Mouse (Mus musculus) neural tube, embryonic 12.5 days (tissue): ENCODE results near the gene Ap1ar. TPM values are rescaled to one million over a fixed set of nuclear protein-coding genes. Genes with fewer than 3 reads are reported as not detected.
A peak's percentile ranks its signal among the peaks of the same experiment; 100 is the strongest.

ENCODE experiments used
- ATAC-seq: fragments of 200-750 bp; cut with Nextera tagmentation; 2 replicates; pipeline ENCODE4 v1.8.0; 2017; ENCODE audit warnings: low read depth, mild to moderate bottlenecking, moderate TSS enrichment, moderate library complexity; ENCODE audit not compliant: low FRiP score
- H3K27ac ChIP-seq: fragments of 300-500 bp; sonication (generic); 2 replicates; pipeline ENCODE4 v1.5.1; 2016
- H3K27me3 ChIP-seq: fragments of 300-500 bp; sonication (generic); replicated peaks from 2 replicates; pipeline ENCODE4 v1.6.1; 2016; ENCODE audit warnings: mild to moderate bottlenecking
- H3K36me3 ChIP-seq: fragments of 300-500 bp; sonication (generic); 2 replicates; pipeline ENCODE4 v1.6.1; 2016; ENCODE audit warnings: mild to moderate bottlenecking
- H3K4me1 ChIP-seq: fragments of 300-500 bp; sonication (generic); 2 replicates; pipeline ENCODE4 v1.6.1; 2016
- H3K4me2 ChIP-seq: fragments of 300-500 bp; sonication (generic); replicated peaks from 2 replicates; pipeline ENCODE4 v1.6.1; 2016; ENCODE audit warnings: mild to moderate bottlenecking
- H3K4me3 ChIP-seq: fragments of 300-500 bp; sonication (generic); 2 replicates; pipeline ENCODE4 v1.5.1; 2016
- H3K9ac ChIP-seq: fragments of 300-500 bp; sonication (generic); 2 replicates; pipeline ENCODE4 v1.6.1; 2016; ENCODE audit warnings: mild to moderate bottlenecking
- H3K9me3 ChIP-seq: fragments of 300-500 bp; sonication (generic); 2 replicates; pipeline ENCODE4 v1.6.1; 2016; ENCODE audit warnings: mild to moderate bottlenecking
- WGBS: fragments of 180-500 bp; shearing (Covaris S2); methylation state at CpG from one replicate; pipeline ENCODE4 v1.1.7; 2016; 5-methylcytosine and 5-hydroxymethylcytosine counted together
- polyA plus RNA-seq: library from polyadenylated mRNA; unstranded; fragments of >200 nt; fragmentation: Nextera tagmentation; extraction: Ambion mirVana; gene quantifications from 2 replicates; pipeline ENCODE4 v1.2.1, GENCODE M21; 2016

The Ap1ar gene
- polyA plus RNA-seq, 1 experiment from 2014 or later: 93.6 TPM

- ATAC-seq: no peak
- H3K9ac ChIP-seq: no peak overlapping the region
- no peaks in the 10 kb centered on the region for H3K9me3 ChIP-seq
- no peaks in the 10 kb centered on the region for H3K27me3 ChIP-seq
- H3K36me3 ChIP-seq: no peaks in the 10 kb centered on the region
- H3K4me2 ChIP-seq: no peak overlapping the region
- no peaks in the 10 kb centered on the region for H3K4me1 ChIP-seq
- H3K4me3 ChIP-seq: no peak overlapping the region
- 90% methylated on average over 11 of the region's 11 CpGs for WGBS
- no peak overlapping the region for H3K27ac ChIP-seq
Measured at GRCm38 (mm10) chr3:127861340-127861739, 24.0 kb upstream of the Ap1ar start.

- WGBS: 23% methylated on average over 15 of the region's 15 CpGs
- Histone ChIP-seq H3K27ac (no peak overlapping the region), H3K4me3 (no peak overlapping the region), H3K4me2 (peak overlapping the region; percentile 39), H3K9ac (no peak overlapping the region), H3K4me1 (peaks cover 8% of the 10 kb centered on the region; the same call in 1 of the 2 replicates), H3K9me3 (no peaks in the 10 kb centered on the region), H3K27me3 (no peaks in the 10 kb centered on the region), H3K36me3 (no peaks in the 10 kb centered on the region)
- peak; percentile 92 for ATAC-seq
Measured at GRCm38 (mm10) chr3:127853431-127854206, 16.3 kb upstream of the Ap1ar start.

GRCm38 (mm10) chr3:127852722-127853121 is 15.4 kb upstream of the Ap1ar start:
- Histone ChIP-seq H3K9ac (no peak overlapping the region), H3K27me3 (no peaks in the 10 kb centered on the region), H3K4me2 (no peak overlapping the region), H3K36me3 (no peaks in the 10 kb centered on the region), H3K27ac (no peak overlapping the region), H3K4me1 (peaks cover 8% of the 10 kb centered on the region; the same call in 1 of the 2 replicates), H3K9me3 (no peaks in the 10 kb centered on the region), H3K4me3 (no peak overlapping the region)
- WGBS: 76% methylated on average over 9 of the region's 9 CpGs
- ATAC-seq: no peak

- Histone ChIP-seq H3K27ac (no peak overlapping the region), H3K9ac (no peak overlapping the region), H3K4me2 (no peak overlapping the region), H3K36me3 (no peaks in the 10 kb centered on the region), H3K4me3 (no peak overlapping the region), H3K4me1 (peaks cover 8% of the 10 kb centered on the region; the same call in 1 of the 2 replicates), H3K27me3 (no peaks in the 10 kb centered on the region), H3K9me3 (no peaks in the 10 kb centered on the region)
- 65% methylated on average over 9 of the region's 9 CpGs for whole genome bisulfite sequencing
- ATAC-seq: no peak
Measured at GRCm38 (mm10) chr3:127850776-127851646, 13.7 kb upstream of the Ap1ar start.

GRCm38 (mm10) chr3:127849922-127850321 is 12.6 kb upstream of the Ap1ar start:
- Histone ChIP-seq H3K4me3 (no peak overlapping the region), H3K27me3 (no peaks in the 10 kb centered on the region), H3K27ac (no peak overlapping the region), H3K9me3 (no peaks in the 10 kb centered on the region), H3K4me1 (peaks cover 8% of the 10 kb centered on the region; the same call in 1 of the 2 replicates), H3K9ac (no peak overlapping the region), H3K36me3 (no peaks in the 10 kb centered on the region), H3K4me2 (no peak overlapping the region)
- 74% methylated on average over 5 of the region's 5 CpGs for WGBS
- ATAC-seq: no peak

- ATAC-seq: no peak
- WGBS: 91% methylated on average over 11 of the region's 11 CpGs
- no peaks in the 10 kb centered on the region for H3K27me3 ChIP-seq
- no peaks in the 10 kb centered on the region for H3K4me1 ChIP-seq
- H3K9me3 ChIP-seq: no peaks in the 10 kb centered on the region
- H3K27ac ChIP-seq: no peak overlapping the region
- H3K4me2 ChIP-seq: no peak overlapping the region
- no peak overlapping the region for H3K4me3 ChIP-seq
- no peak overlapping the region for H3K9ac ChIP-seq
- H3K36me3 ChIP-seq: no peaks in the 10 kb centered on the region
Measured at GRCm38 (mm10) chr3:127848088-127848808, 10.9 kb upstream of the Ap1ar start.

- 86% methylated on average over 5 of the region's 5 CpGs for WGBS
- ATAC-seq: no peak
- H3K9me3 ChIP-seq: no peaks in the 10 kb centered on the region
- H3K9ac ChIP-seq: no peak overlapping the region
- no peak overlapping the region for H3K4me2 ChIP-seq
- no peaks in the 10 kb centered on the region for H3K36me3 ChIP-seq
- no peaks in the 10 kb centered on the region for H3K4me1 ChIP-seq
- no peak overlapping the region for H3K27ac ChIP-seq
- no peaks in the 10 kb centered on the region for H3K27me3 ChIP-seq
- H3K4me3 ChIP-seq: no peak overlapping the region
Measured at GRCm38 (mm10) chr3:127843941-127844327, 6.6 kb upstream of the Ap1ar start.

GRCm38 (mm10) chr3:127843324-127843940 is 6.1 kb upstream of the Ap1ar start:
- Histone ChIP-seq H3K9me3 (no peaks in the 10 kb centered on the region), H3K4me3 (no peak overlapping the region), H3K4me2 (no peak overlapping the region), H3K4me1 (no peaks in the 10 kb centered on the region; the same call in 1 of the 2 replicates), H3K36me3 (no peaks in the 10 kb centered on the region), H3K27ac (no peak overlapping the region), H3K9ac (no peak overlapping the region), H3K27me3 (no peaks in the 10 kb centered on the region)
- no peak for ATAC-seq
- WGBS: 90% methylated on average over 2 of the region's 2 CpGs

GRCm38 (mm10) chr3:127841926-127842325 is 4.6 kb upstream of the Ap1ar start:
- H3K4me3 ChIP-seq: no peak overlapping the region
- H3K27me3 ChIP-seq: no peaks in the 10 kb centered on the region
- no peak overlapping the region for H3K27ac ChIP-seq
- H3K9me3 ChIP-seq: no peaks in the 10 kb centered on the region
- no peak for ATAC-seq
- H3K4me1 ChIP-seq: peaks cover 3% of the 10 kb centered on the region; the same call in 1 of the 2 replicates
- no peak overlapping the region for H3K4me2 ChIP-seq
- 76% methylated on average over 8 of the region's 8 CpGs for WGBS
- H3K9ac ChIP-seq: no peak overlapping the region
- H3K36me3 ChIP-seq: no peaks in the 10 kb centered on the region

- peaks cover 20% of the 10 kb centered on the region for H3K4me1 ChIP-seq
- no peaks in the 10 kb centered on the region for H3K27me3 ChIP-seq
- peak overlapping the region; percentile 82; the same call in 1 of the 2 replicates for H3K27ac ChIP-seq
- H3K4me3 ChIP-seq: peak overlapping the region; percentile 91
- WGBS: 31% methylated on average over 8 of the region's 8 CpGs
- peak overlapping the region; percentile 96 for H3K9ac ChIP-seq
- peak; percentile 1; the same call in 1 of the 2 replicates for ATAC-seq
- H3K36me3 ChIP-seq: no peaks in the 10 kb centered on the region
- H3K4me2 ChIP-seq: peak overlapping the region; percentile 91
- H3K9me3 ChIP-seq: no peaks in the 10 kb centered on the region
Measured at GRCm38 (mm10) chr3:127837972-127838644, 785 bp upstream of the Ap1ar start.

- no peak for ATAC-seq
- peak overlapping the region; percentile 91 for H3K4me3 ChIP-seq
- H3K27me3 ChIP-seq: no peaks in the 10 kb centered on the region
- under 1% methylated on average over 17 of the region's 17 CpGs for WGBS
- no peaks in the 10 kb centered on the region for H3K9me3 ChIP-seq
- H3K9ac ChIP-seq: peak overlapping the region; percentile 96
- peak overlapping the region; percentile 82; the same call in 1 of the 2 replicates for H3K27ac ChIP-seq
- H3K4me1 ChIP-seq: peaks cover 20% of the 10 kb centered on the region
- no peaks in the 10 kb centered on the region for H3K36me3 ChIP-seq
- peak overlapping the region; percentile 91 for H3K4me2 ChIP-seq
Measured at GRCm38 (mm10) chr3:127836798-127837153, 547 bp downstream of the Ap1ar start.
